Mouse (Mus musculus) ES-Bruce4 (cell line): ENCODE data around the gene Sez6l. TPM values are rescaled to one million over a fixed set of nuclear protein-coding genes. Genes with fewer than 3 reads are reported as not detected.
A peak's percentile ranks its signal among the peaks of the same experiment; 100 is the strongest.

Experiments
- H3K27ac ChIP-seq: 2 replicates; pipeline ENCODE4 v1.5.1; 2012; ENCODE audit warnings: low read length, inconsistent platforms; ENCODE audit not compliant: insufficient read depth
- H3K27me3 ChIP-seq: 2 replicates; pipeline ENCODE4 v1.6.1; 2012; ENCODE audit warnings: mild to moderate bottlenecking, low read length, inconsistent platforms; ENCODE audit not compliant: control insufficient read depth, poor library complexity, insufficient read depth, severe bottlenecking
- H3K36me3 ChIP-seq: 2 replicates; pipeline ENCODE4 v1.6.1; 2012; ENCODE audit warnings: inconsistent platforms, mild to moderate bottlenecking, low read length, moderate library complexity; ENCODE audit not compliant: control insufficient read depth, poor library complexity, insufficient read depth, severe bottlenecking
- H3K4me1 ChIP-seq: one replicate; pipeline ENCODE4 v1.8.1; 2011; ENCODE audit warnings: low read length; ENCODE audit not compliant: control insufficient read depth, insufficient read depth
- H3K4me3 ChIP-seq: 2 replicates; pipeline ENCODE4 v1.5.1; 2011; ENCODE audit warnings: low read depth, mild to moderate bottlenecking, low read length
- H3K9ac ChIP-seq: 2 replicates; pipeline ENCODE4 v1.6.1; 2012; ENCODE audit warnings: low read depth, mild to moderate bottlenecking, inconsistent platforms; ENCODE audit not compliant: poor library complexity, severe bottlenecking
- H3K9me3 ChIP-seq: replicated peaks from 2 replicates; pipeline ENCODE4 v1.6.1; 2012; ENCODE audit warnings: mild to moderate bottlenecking, low read length, inconsistent platforms; ENCODE audit not compliant: control insufficient read depth, poor library complexity, insufficient read depth, severe bottlenecking
- CTCF ChIP-seq: IDR thresholded peaks from one replicate; pipeline ENCODE4 v1.8.1; 2011; ENCODE audit warnings: low read depth, low read length
- EP300 ChIP-seq: IDR thresholded peaks from 2 replicates; pipeline ENCODE4 v1.6.1; 2011; ENCODE audit warnings: low read depth, low read length; ENCODE audit not compliant: insufficient read depth
- POLR2A ChIP-seq: IDR thresholded peaks from one replicate; pipeline ENCODE4 v1.8.1; 2011; ENCODE audit warnings: low read length; ENCODE audit not compliant: insufficient read depth
- polyA plus RNA-seq: library from polyadenylated mRNA; stranded (reverse); fragments of >200 nt; gene quantifications from 2 replicates; pipeline ENCODE4 v1.2.4, GENCODE M21; 2011; ENCODE audit warnings: low read depth; ENCODE audit not compliant: missing spikeins, insufficient read depth, insufficient read length

Sez6l gene
- 0.16 TPM in 1 of 2 replicates, not detected in the other for polyA plus RNA-seq

- no peaks in the 10 kb centered on the region for H3K4me1 ChIP-seq
- no peaks in the 10 kb centered on the region for H3K36me3 ChIP-seq
- H3K9ac ChIP-seq, result peak within 1 kb of the TSS; percentile 32
- H3K27ac ChIP-seq, result no peak within 1 kb of the TSS
- H3K9me3 ChIP-seq, result no peaks in the 10 kb centered on the region
- peaks cover 8% of the 10 kb centered on the region; the same call in 1 of the 2 replicates for H3K27me3 ChIP-seq
- TF ChIP-seq POLR2A, result no peak
- no peak for TF ChIP-seq EP300
- no peak for TF ChIP-seq CTCF
- peak within 1 kb of the TSS; percentile 62 for H3K4me3 ChIP-seq
These were observed at the start of gene Sez6l for GRCm38 (mm10) chr5:112576993-112577670. Gene Sez6l (minus strand): TSS chr5:112577185.

- TF ChIP-seq POLR2A, result no peak
- TF ChIP-seq EP300, result no peak
- TF ChIP-seq CTCF, result no peak
- Histone ChIP-seq H3K27ac (no peak overlapping the region), H3K9ac (no peak overlapping the region), H3K9me3 (no peaks in the 10 kb centered on the region), H3K27me3 (no peaks in the 10 kb centered on the region), H3K36me3 (no peaks in the 10 kb centered on the region), H3K4me1 (peaks cover 3% of the 10 kb centered on the region), H3K4me3 (no peak overlapping the region)
These were observed 48.7 kb upstream of the Sez6l start for GRCm38 (mm10) chr5:112625555-112626160.

- Histone ChIP-seq H3K4me3 (no peak overlapping the region), H3K9me3 (no peaks in the 10 kb centered on the region), H3K36me3 (no peaks in the 10 kb centered on the region), H3K27me3 (no peaks in the 10 kb centered on the region), H3K27ac (no peak overlapping the region), H3K9ac (no peak overlapping the region), H3K4me1 (no peaks in the 10 kb centered on the region)
- TF ChIP-seq EP300, result no peak
- TF ChIP-seq CTCF, result no peak
- TF ChIP-seq POLR2A, result no peak
These were observed 46.0 kb upstream of the Sez6l start for GRCm38 (mm10) chr5:112622946-112623345.

GRCm38 (mm10) chr5:112620256-112620655 lies 43.3 kb upstream of the Sez6l start:
- no peaks in the 10 kb centered on the region for H3K27me3 ChIP-seq
- H3K9ac ChIP-seq, result no peak overlapping the region
- no peaks in the 10 kb centered on the region for H3K9me3 ChIP-seq
- H3K4me1 ChIP-seq, result no peaks in the 10 kb centered on the region
- TF ChIP-seq POLR2A (no peak), EP300 (no peak), CTCF (no peak)
- H3K27ac ChIP-seq, result no peak overlapping the region
- no peak overlapping the region for H3K4me3 ChIP-seq
- H3K36me3 ChIP-seq, result no peaks in the 10 kb centered on the region

DNA sequence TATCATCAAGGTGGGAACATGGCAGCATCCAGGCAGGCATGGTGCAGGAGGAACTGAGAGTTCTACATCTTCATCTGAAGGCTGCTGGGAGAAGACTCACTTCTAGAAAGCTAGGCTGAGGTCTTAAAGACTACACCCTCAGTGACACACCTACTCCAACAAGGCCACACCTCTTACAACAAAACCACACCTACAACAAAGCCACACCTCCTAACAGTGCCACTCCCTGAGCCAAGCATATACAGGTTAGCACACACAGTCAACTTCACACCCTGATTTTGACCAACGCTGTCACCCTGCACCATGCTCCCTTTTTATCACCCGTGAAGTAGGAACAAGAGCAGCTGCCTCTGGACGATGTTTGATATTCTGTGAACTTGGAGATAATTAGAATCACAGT lies 42.4 kb upstream of the Sez6l start:
- Histone ChIP-seq H3K9me3 (no peaks in the 10 kb centered on the region), H3K4me3 (no peak overlapping the region), H3K9ac (no peak overlapping the region), H3K27ac (no peak overlapping the region), H3K36me3 (no peaks in the 10 kb centered on the region), H3K4me1 (no peaks in the 10 kb centered on the region), H3K27me3 (no peaks in the 10 kb centered on the region)
- TF ChIP-seq POLR2A (no peak), CTCF (no peak), EP300 (no peak)

DNA sequence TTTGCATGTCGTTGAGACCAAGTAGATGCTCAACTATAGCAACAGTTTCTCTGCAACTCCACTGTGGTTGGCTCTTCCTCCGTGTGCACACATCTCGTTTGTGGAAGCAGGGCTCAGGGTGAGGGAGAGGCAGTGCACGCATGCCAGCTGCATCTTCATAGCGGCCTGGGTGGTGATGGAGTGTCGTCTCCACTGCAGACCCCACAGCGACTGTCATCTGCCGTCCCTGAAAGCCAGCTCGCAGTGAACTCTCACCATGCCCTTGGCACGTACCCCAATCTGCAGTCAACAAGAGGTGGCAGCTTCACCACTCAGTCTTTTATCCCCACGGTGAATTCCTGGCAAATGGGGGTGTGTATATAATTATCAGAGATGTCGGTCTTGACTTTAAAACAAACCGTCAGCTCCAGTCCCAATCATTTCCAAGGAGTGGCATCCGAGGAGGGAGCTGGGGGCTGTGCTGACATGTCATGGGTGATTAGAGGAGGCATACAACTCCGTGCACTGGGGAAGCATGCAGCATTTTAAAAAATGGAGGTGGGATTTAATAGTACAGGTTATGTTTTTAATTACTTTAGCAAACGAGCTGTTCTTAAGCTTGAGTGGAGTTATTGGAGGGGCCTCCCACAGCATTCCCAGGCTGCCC lies 40.7 kb upstream of the Sez6l start:
- TF ChIP-seq POLR2A (no peak), CTCF (no peak), EP300 (no peak)
- no peak overlapping the region for H3K4me3 ChIP-seq
- no peaks in the 10 kb centered on the region for H3K36me3 ChIP-seq
- H3K9me3 ChIP-seq, result no peaks in the 10 kb centered on the region
- H3K27ac ChIP-seq, result no peak overlapping the region
- no peaks in the 10 kb centered on the region for H3K27me3 ChIP-seq
- H3K9ac ChIP-seq, result no peak overlapping the region
- H3K4me1 ChIP-seq, result no peaks in the 10 kb centered on the region
